Mouse (Mus musculus) thymus, adult 2 months (tissue): ENCODE results near the gene Gm17455. TPM values are rescaled to one million over a fixed set of nuclear protein-coding genes. Genes with fewer than 3 reads are reported as not detected.

Experiments
- DNase-seq: peaks from one replicate; pipeline ENCODE4 v3.0.0; 2021
- H3K27ac ChIP-seq: fragments of 200-500 bp; 2 replicates; pipeline ENCODE4 v1.5.1; 2012; ENCODE audit warnings: low read length, control low read depth; ENCODE audit not compliant: control insufficient read depth, insufficient read depth
- H3K27me3 ChIP-seq: fragments of 200-500 bp; 2 replicates; pipeline ENCODE4 v1.6.1; 2012; ENCODE audit warnings: mild to moderate bottlenecking, low read length, moderate library complexity, mixed read lengths; ENCODE audit not compliant: control insufficient read depth, insufficient read depth
- H3K36me3 ChIP-seq: fragments of 200-500 bp; 2 replicates; pipeline ENCODE4 v1.6.1; 2012; ENCODE audit warnings: mild to moderate bottlenecking, low read length, moderate library complexity; ENCODE audit not compliant: control insufficient read depth, insufficient read depth
- H3K4me1 ChIP-seq: fragments of 200-500 bp; replicated peaks from 2 replicates; pipeline ENCODE4 v1.6.1; 2012; ENCODE audit warnings: low read length; ENCODE audit not compliant: control insufficient read depth, insufficient read depth
- H3K4me3 ChIP-seq: fragments of 200-500 bp; 2 replicates; pipeline ENCODE4 v1.5.1; 2012; ENCODE audit warnings: mild to moderate bottlenecking, low read length, control low read depth, moderate library complexity; ENCODE audit not compliant: control insufficient read depth, insufficient read depth
- CTCF ChIP-seq: fragments of 200-500 bp; IDR thresholded peaks from 2 replicates; pipeline ENCODE4 v1.5.1; 2012; ENCODE audit warnings: mild to moderate bottlenecking, control low read depth, low read length, moderate library complexity, borderline replicate concordance; ENCODE audit not compliant: control insufficient read depth, poor library complexity, insufficient read depth; ENCODE audit errors: extremely low read depth
- POLR2A ChIP-seq: fragments of 200-500 bp; IDR thresholded peaks from 2 replicates; pipeline ENCODE4 v1.6.1; 2012; ENCODE audit warnings: mild to moderate bottlenecking, low read length, control low read depth, moderate library complexity; ENCODE audit not compliant: control insufficient read depth, poor library complexity, insufficient read depth; ENCODE audit errors: extremely low read depth
- WGBS: fragments of 180-500 bp; shearing (Covaris S2); methylation state at CpG from one replicate; pipeline ENCODE4 v1.1.7; 2018; 5-methylcytosine and 5-hydroxymethylcytosine counted together
- polyA plus RNA-seq: library from polyadenylated mRNA; depleted of rRNA; stranded (reverse); fragments of >200 nt; gene quantifications from 2 replicates; pipeline ENCODE4 v1.2.3, GENCODE M21; 2012

Gm17455 gene
- polyA plus RNA-seq, 1 experiment, result 1.1 TPM

- Histone ChIP-seq H3K27ac (no peak overlapping the region), H3K4me1 (peaks cover 27% of the 10 kb centered on the region), H3K4me3 (no peak overlapping the region), H3K27me3 (no peaks in the 10 kb centered on the region), H3K36me3 (peaks cover 8% of the 10 kb centered on the region)
- no peak for DNase-seq
- TF ChIP-seq POLR2A (no peak), CTCF (no peak)
- WGBS, result 97% methylated on average over 4 of the region's 4 CpGs
These were observed 45.6 kb upstream of the Gm17455 start for GRCm38 (mm10) chr10:60354003-60354325.

DNA sequence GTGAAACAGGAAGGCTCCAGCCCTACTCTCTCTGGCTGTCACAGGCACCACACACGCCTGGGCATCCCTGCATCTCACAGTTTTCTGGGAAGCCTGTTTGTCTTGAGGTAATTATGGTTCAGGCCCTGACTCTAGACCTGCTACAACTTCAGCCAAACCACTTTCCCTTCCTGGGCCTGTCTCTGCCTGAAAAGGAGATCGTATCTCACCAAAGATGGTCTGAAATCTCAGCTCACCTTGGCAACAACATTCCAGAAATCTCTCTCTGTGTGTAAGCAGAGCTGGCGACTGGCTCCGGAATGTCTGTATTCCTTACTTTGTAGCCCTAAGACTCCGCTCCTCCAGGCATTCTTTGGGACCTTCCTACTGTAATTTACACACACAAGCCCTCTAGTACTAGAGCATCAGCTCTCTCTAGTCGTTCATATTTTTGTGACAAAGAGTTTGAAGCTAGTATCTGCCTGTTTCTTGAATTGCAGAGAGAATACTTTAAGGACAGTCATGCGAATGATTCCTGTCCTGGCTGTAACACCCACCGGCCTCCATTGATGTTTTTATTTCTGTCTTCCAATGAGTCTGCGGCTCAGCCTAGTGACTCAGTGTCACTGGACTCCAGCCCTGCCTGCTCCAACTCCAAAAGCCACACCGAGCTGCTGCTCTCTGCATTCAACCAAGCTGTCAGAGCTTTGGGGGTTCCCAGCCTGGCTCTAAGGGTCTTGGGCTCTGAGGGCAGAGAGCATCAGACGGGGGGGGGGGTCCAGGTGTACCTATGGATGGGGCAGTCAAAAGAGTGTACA, 44.4 kb upstream of the Gm17455 start:
- no peaks in the 10 kb centered on the region for H3K27me3 ChIP-seq
- H3K27ac ChIP-seq, result no peak overlapping the region
- DNase-seq, result no peak
- no peak overlapping the region for H3K4me3 ChIP-seq
- no peak for TF ChIP-seq CTCF
- TF ChIP-seq POLR2A, result no peak
- peaks cover 18% of the 10 kb centered on the region for H3K36me3 ChIP-seq
- peaks cover 17% of the 10 kb centered on the region for H3K4me1 ChIP-seq
- 91% methylated on average over 11 of the region's 11 CpGs for WGBS

DNA sequence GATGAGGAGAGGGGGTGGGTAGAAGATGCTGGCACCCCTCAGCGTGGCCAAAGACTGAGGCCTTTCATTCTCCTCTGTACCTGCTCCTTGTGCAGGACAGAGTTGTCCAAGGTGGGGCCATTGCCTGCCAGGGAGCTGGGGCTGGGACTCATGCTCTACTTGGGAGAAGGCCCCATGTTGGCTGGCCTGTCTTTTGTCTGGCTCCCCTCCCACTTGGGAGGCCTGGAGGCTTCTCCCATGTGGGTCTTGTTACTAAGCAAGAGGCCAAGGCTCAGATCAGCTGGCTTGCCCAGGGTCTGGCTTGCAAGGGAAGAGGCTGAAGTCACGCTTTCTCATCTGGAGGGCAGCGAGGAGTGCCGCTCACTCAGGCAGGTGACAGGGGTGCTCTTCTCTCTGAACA, 42.1 kb upstream of the Gm17455 start:
- DNase-seq, result no peak
- 98% methylated on average over 4 of the region's 4 CpGs for WGBS
- no peak for TF ChIP-seq CTCF
- TF ChIP-seq POLR2A, result no peak
- Histone ChIP-seq H3K27ac (no peak overlapping the region), H3K27me3 (no peaks in the 10 kb centered on the region), H3K36me3 (peaks cover 19% of the 10 kb centered on the region), H3K4me1 (peaks cover 13% of the 10 kb centered on the region), H3K4me3 (no peak overlapping the region)

GRCm38 (mm10) chr10:60357901-60358300, 41.6 kb upstream of the Gm17455 start:
- H3K36me3 ChIP-seq, result peaks cover 19% of the 10 kb centered on the region
- 96% methylated on average over 14 of the region's 14 CpGs for WGBS
- H3K4me1 ChIP-seq, result peaks cover 13% of the 10 kb centered on the region
- no peak overlapping the region for H3K4me3 ChIP-seq
- DNase-seq, result no peak
- no peak overlapping the region for H3K27ac ChIP-seq
- H3K27me3 ChIP-seq, result no peaks in the 10 kb centered on the region
- no peak for TF ChIP-seq CTCF
- no peak for TF ChIP-seq POLR2A

GRCm38 (mm10) chr10:60358776-60359175, 40.8 kb upstream of the Gm17455 start:
- DNase-seq, result no peak
- Histone ChIP-seq H3K27me3 (no peaks in the 10 kb centered on the region), H3K4me1 (peaks cover 13% of the 10 kb centered on the region), H3K27ac (no peak overlapping the region), H3K36me3 (peaks cover 19% of the 10 kb centered on the region), H3K4me3 (no peak overlapping the region)
- TF ChIP-seq POLR2A (no peak), CTCF (no peak)
- 87% methylated on average over 4 of the region's 4 CpGs for WGBS

DNA sequence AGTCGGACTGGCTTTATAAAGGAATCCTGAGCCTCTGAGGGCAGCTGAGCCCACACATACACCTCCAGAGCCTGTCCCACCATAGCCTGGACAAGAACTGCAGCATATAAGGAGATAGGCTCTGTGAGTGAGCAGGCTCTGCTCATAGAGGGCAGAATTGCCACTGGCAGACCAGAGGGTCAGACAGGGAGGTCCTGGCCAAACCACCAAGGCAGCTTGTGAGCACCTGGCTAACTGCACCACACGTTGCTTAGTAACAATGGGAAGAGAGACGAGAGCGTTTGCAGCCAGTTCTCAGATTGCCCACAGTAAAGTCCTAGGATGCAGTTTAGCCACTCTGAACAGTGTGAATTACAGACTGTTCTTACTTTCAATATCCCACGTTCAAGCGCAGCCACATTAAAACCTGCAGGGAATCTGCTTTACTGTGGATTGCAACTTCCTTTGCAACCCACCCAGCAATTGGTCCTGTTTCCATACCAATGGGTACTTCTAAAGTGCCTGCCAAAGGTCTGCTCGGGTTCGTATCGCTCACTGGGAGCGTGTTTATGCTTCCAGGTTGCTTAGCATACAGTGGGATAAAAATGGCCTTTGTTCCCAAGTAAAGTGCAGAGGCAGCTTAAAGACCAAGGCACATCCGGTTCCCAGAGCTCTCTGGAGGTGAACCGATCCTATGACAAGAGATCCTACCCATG, 37.8 kb upstream of the Gm17455 start:
- no peak overlapping the region for H3K27ac ChIP-seq
- H3K4me1 ChIP-seq, result peaks cover 14% of the 10 kb centered on the region
- no peak for TF ChIP-seq CTCF
- no peak for TF ChIP-seq POLR2A
- no peak for DNase-seq
- H3K4me3 ChIP-seq, result no peak overlapping the region
- H3K36me3 ChIP-seq, result peaks cover 19% of the 10 kb centered on the region
- 64% methylated on average over 12 of the region's 12 CpGs for WGBS
- no peaks in the 10 kb centered on the region for H3K27me3 ChIP-seq
